Mouse (Mus musculus): ENCODE results near the gene Msi1. TPM values are rescaled to one million over a fixed set of nuclear protein-coding genes. Genes with fewer than 3 reads are reported as not detected.
"Not testable (repeated sequence)": the region's sequence is repeated elsewhere in the genome, so short reads cannot be mapped to it uniquely, and the experiment has no call there.

The Msi1 gene
- polyA plus RNA-seq, 1 experiment from 2014 or later, result 8.0 TPM

DNA sequence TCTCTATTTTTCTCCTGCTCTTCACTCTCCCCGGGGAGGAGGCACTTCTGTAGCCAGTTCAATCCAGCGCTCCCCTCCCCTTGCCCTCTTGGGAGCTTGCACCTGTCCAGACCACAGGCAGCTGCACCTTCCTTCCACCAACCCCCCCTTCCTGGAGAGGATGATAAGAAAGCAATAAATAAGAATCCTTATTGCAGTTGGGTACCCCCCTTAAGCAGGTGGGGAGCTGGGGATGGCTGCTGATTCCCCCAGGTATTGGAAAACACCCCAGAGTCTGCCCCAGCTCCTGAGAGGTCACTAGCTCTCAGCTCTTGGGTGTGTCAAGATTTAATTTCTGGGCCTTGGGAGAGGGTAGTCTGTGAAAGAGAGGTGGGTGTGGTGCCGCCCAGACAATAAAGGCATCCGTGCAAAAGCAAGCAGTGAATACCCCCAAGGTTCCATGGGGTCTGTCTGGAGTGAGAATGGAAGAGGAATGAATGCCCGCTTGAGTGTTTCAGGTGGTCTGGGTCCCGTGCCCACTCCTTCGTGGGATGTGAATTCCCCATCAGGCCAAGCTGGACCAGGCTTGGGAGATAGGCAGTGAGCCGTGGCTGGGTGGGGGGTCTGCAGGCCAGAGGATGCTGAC, 6.5 kb downstream of the Msi1 start:
- H3K9ac ChIP-seq, result no peak overlapping the region
- no peaks in the 10 kb centered on the region for H3K27me3 ChIP-seq (replicated peaks)
- H3K36me3 ChIP-seq, result no peaks in the 10 kb centered on the region
- H3K4me2 ChIP-seq, result peak overlapping the region; percentile 75
- H3K27ac ChIP-seq, result peak overlapping the region; percentile 82
- peaks cover 42% of the 10 kb centered on the region for H3K4me1 ChIP-seq
- no peak for ATAC-seq (ENCODE audit: insufficient read depth, low FRiP score, low read depth)
- H3K9me3 ChIP-seq, result no peaks in the 10 kb centered on the region
- WGBS, result 30% methylated on average over 8 of the region's 8 CpGs
- H3K4me3 ChIP-seq (replicated peaks), result peak overlapping the region; percentile 42

DNA sequence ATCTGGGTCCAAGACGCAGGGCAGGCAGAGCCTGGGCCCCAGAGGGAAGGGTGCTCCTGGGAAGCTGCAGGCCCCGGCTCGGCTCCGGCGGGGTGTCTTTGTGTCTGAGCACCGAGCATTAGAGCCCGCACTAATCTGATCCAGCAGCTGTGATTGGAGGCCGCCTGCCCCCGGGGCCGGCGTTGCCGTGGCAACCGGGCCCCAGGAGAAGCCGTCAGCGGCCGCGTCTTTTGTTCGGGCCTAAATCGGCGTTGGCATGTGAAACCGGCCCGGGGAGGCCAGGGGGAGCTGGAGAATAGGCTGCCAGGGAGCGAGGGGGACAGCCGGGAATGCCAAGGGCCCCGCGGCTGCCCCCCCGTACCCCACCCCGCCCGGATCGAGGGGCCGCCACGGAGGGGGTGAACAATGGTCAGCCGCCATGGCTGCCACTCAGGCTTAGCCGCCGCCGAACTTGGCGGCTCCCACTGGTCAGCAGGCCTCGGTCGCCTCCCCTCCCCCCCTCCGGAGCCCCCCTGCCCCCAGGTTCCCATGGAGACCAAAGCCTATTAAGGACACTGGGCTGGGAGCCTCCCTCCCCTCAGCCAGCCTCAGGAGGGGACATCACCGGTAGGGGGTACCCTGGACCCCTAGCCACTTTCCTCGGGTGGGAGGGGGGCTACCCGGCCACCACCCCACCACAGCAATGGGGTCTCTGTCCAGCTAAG, 7.2 kb downstream of the Msi1 start:
- WGBS, result 2% methylated on average over 43 of the region's 43 CpGs
- Histone ChIP-seq H3K27me3 (replicated peaks) (no peaks in the 10 kb centered on the region), H3K9ac (no peak overlapping the region), H3K4me1 (peaks cover 35% of the 10 kb centered on the region), H3K4me3 (replicated peaks) (peak overlapping the region; percentile 42), H3K4me2 (peak overlapping the region; percentile 75), H3K27ac (peak overlapping the region; percentile 82), H3K36me3 (no peaks in the 10 kb centered on the region), H3K9me3 (no peaks in the 10 kb centered on the region)
- ATAC-seq (ENCODE audit: insufficient read depth, low FRiP score, low read depth), result peak; percentile 74

DNA sequence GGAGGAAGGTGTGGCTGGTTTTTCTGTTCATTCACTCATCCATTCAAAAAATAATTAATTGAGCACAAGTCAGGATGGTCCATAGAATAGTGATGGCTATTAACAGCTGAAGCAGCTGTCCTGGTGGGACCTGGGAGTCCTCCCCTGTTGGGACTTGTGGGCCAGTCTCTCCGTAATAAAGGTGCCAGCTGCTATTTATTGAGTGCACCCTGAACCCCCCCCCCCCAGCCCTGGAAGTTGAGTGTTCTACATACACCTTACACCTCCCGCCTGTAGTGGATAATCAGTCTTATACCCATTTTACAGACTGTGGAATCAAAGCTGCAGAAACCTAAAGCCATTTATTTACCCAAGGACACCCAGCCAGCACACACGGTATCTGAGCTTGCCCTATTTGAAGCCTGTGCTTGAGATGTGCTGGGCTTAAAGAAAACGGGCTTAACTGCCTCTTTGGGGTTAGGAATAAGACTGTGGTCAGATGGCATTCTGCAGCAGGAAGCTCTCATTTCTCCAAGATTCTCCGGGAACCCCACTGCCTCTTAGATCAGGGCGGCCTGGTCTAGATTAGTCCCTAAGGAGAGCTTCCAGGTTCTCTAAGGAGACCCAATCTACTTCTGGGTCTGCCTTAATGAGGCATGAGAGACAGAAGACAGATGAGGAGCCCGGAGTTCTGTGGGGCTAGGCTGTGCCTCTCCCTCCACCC, 8.0 kb downstream of the Msi1 start:
- no peak for ATAC-seq (ENCODE audit: insufficient read depth, low FRiP score, low read depth)
- H3K27ac ChIP-seq, result peak overlapping the region; percentile 82; the same call in 1 of the 2 replicates
- H3K4me1 ChIP-seq, result peaks cover 32% of the 10 kb centered on the region
- peak overlapping the region; percentile 75; the same call in 1 of the 2 replicates for H3K4me2 ChIP-seq
- no peak overlapping the region for H3K4me3 ChIP-seq (replicated peaks)
- H3K27me3 ChIP-seq (replicated peaks), result no peaks in the 10 kb centered on the region
- WGBS, result 58% methylated on average over 7 of the region's 7 CpGs
- no peak overlapping the region for H3K9ac ChIP-seq
- peaks cover 4% of the 10 kb centered on the region; the same call in 1 of the 2 replicates for H3K36me3 ChIP-seq
- no peaks in the 10 kb centered on the region for H3K9me3 ChIP-seq

DNA sequence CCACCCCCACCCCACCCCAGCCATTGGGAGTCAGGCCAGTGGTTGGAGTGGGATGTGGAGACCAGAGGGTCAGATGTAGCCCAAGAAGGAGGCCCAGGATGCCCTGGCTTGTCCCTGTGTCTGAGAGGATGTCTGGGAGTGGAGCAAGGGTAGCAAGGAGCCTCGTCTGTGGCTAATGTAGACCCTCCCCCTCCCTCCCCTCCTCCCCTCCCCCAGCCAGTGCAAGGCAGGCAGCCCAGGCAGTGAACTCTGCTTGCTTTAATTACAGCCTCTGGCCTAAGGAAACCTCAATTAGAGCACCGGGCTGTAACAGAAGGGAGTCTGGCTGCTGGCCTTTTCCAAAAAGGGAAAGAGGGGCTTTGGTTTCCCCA, 8.5 kb downstream of the Msi1 start:
- Histone ChIP-seq H3K9me3 (no peaks in the 10 kb centered on the region), H3K9ac (no peak overlapping the region), H3K27me3 (replicated peaks) (no peaks in the 10 kb centered on the region), H3K36me3 (peaks cover 7% of the 10 kb centered on the region), H3K4me2 (no peak overlapping the region), H3K4me3 (replicated peaks) (no peak overlapping the region), H3K27ac (no peak overlapping the region), H3K4me1 (peaks cover 29% of the 10 kb centered on the region)
- no peak for ATAC-seq (ENCODE audit: insufficient read depth, low FRiP score, low read depth)
- 55% methylated on average over 2 of the region's 2 CpGs for WGBS

DNA sequence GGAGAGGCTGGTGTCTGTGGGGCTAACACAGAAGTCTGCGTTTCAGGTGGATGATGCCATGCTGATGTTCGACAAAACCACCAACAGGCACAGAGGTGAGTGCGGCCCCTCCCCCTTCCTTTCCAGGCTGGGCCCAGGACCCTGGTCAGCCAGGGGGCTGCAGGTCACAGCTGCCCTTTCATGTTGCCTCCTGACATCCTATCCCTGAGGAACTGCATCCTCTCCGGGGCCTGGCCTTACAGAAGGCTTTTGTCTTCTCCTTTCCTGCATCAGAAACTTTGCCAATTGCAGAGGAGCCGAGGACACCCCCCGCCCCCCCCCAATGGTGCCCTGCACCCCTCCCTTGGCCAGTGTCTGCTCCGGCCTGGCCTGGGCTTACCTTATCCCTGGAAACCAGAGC, 9.3 kb downstream of the Msi1 start:
- ATAC-seq (ENCODE audit: insufficient read depth, low FRiP score, low read depth), result no peak
- Histone ChIP-seq H3K4me2 (no peak overlapping the region), H3K36me3 (peaks cover 7% of the 10 kb centered on the region), H3K27ac (no peak overlapping the region), H3K4me1 (peaks cover 27% of the 10 kb centered on the region), H3K9me3 (no peaks in the 10 kb centered on the region), H3K9ac (no peak overlapping the region), H3K4me3 (replicated peaks) (no peak overlapping the region), H3K27me3 (replicated peaks) (no peaks in the 10 kb centered on the region)
- WGBS, result 51% methylated on average over 7 of the region's 7 CpGs

DNA sequence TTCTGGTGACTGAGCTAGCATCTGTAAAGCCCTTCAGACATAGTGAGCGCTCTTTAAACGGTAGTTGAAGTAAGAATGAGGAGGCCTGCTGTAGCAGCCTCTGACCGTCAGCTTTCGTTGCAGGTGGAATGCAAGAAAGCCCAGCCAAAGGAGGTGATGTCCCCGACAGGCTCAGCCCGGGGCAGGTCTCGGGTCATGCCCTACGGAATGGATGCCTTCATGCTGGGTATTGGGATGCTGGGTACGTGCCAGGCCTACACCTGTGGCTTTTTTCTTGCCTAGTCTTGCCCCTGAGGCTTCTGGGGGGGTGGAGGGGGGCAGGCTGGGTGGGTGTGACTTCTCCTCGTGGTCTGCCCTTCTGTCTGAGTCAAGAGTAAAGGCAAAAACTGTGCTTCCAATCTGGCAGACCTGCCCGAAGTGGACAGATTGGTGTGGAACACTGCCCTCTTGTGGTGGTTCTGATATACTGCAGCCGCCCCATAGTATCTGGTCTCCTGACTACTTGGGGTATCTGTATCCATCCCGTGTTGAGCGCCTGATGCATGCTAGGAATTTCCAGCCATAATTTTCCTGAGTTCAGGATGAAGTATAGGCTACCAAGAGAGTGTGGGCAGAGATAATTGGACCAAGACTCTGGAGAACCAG, 11.9 kb downstream of the Msi1 start:
- Histone ChIP-seq H3K36me3 (peaks cover 14% of the 10 kb centered on the region), H3K27ac (0 out of 2 replicates have a peak overlapping the region, but pooled peaks have one; percentile 13), H3K27me3 (replicated peaks) (no peaks in the 10 kb centered on the region), H3K9me3 (no peaks in the 10 kb centered on the region), H3K4me1 (peaks cover 8% of the 10 kb centered on the region), H3K4me2 (no peak overlapping the region), H3K9ac (no peak overlapping the region), H3K4me3 (replicated peaks) (no peak overlapping the region)
- 41% methylated on average over 14 of the region's 14 CpGs for WGBS
- no peak for ATAC-seq (ENCODE audit: insufficient read depth, low FRiP score, low read depth)

DNA sequence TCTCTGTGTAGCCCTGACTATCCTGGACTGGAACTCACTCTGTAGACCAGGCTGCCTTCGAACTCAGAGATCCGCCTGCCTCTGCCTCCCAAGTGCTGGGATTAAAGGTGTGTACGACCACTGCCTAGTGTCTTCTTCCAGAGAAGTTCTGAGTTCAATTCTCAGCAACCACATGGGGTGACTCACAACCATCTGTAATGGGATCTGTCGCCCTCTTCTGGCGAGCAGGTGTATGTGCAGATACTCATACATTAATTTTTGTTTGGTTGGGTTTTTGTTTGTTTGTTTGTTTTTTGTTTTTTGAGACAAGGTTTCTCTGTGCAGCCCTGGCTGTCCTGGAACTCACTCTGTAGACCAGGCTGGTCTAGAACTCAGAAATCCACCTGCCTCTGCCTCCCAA, 13.3 kb downstream of the Msi1 start:
- H3K4me2 ChIP-seq; H3K9ac ChIP-seq; H3K27me3 ChIP-seq (replicated peaks); H3K9me3 ChIP-seq; ATAC-seq (ENCODE audit: insufficient read depth, low FRiP score, low read depth); H3K4me3 ChIP-seq (replicated peaks); H3K27ac ChIP-seq; H3K4me1 ChIP-seq: not testable (repeated sequence)
- 76% methylated on average over 5 of the region's 5 CpGs for WGBS
- H3K36me3 ChIP-seq, result peaks cover 14% of the 10 kb centered on the region

DNA sequence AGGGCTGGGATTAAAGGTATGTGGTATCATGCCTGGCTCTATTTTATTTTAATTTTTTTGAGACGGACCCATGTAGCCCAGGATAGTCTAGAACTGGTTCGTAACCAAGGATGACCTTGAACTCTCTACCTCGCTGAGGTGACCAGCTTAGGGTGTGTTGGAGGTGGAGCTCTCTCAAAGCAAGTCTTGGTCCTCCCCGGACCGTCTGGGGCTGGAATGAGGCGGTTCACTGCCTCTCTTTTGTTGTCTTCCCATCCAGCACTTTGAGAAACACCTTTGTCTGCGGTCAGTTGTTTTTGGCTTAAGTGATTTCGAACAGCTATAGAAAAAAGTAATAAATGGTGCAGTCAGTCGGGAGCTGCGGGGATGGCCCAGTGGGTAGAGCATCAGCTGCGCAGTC, 14.7 kb downstream of the Msi1 start:
- Histone ChIP-seq H3K27me3 (replicated peaks) (no peaks in the 10 kb centered on the region), H3K9me3 (no peaks in the 10 kb centered on the region), H3K9ac (no peak overlapping the region), H3K27ac (no peak overlapping the region), H3K4me3 (replicated peaks) (no peak overlapping the region), H3K4me1 (no peaks in the 10 kb centered on the region), H3K36me3 (peaks cover 14% of the 10 kb centered on the region), H3K4me2 (no peak overlapping the region)
- no peak for ATAC-seq (ENCODE audit: insufficient read depth, low FRiP score, low read depth)
- WGBS, result 91% methylated on average over 11 of the region's 11 CpGs

DNA sequence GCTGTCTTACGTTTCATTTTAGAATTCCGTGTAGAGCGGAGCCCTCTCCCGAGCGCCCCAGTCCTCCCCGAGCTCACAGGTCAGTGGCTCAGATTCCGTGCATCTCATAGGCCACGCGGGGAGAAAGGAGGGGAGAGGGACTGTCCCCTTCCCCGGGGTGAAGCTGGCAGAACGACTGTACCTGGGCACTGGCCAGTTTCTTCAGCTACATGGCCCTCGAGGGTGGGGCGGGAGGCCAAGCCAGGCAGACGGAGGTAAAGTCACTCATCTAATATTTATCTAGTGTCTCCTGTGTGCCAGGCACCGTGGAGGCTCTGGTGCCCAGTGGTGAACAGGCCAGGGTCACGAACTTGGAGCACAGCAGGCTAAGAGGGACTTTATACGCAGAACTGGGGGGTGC, 17.7 kb downstream of the Msi1 start:
- Histone ChIP-seq H3K9ac (no peak overlapping the region), H3K4me3 (replicated peaks) (no peak overlapping the region), H3K27me3 (replicated peaks) (no peaks in the 10 kb centered on the region), H3K36me3 (peaks cover 20% of the 10 kb centered on the region), H3K27ac (no peak overlapping the region), H3K4me1 (no peaks in the 10 kb centered on the region), H3K9me3 (no peaks in the 10 kb centered on the region), H3K4me2 (no peak overlapping the region)
- 79% methylated on average over 17 of the region's 17 CpGs for WGBS
- ATAC-seq (ENCODE audit: insufficient read depth, low FRiP score, low read depth), result no peak

DNA sequence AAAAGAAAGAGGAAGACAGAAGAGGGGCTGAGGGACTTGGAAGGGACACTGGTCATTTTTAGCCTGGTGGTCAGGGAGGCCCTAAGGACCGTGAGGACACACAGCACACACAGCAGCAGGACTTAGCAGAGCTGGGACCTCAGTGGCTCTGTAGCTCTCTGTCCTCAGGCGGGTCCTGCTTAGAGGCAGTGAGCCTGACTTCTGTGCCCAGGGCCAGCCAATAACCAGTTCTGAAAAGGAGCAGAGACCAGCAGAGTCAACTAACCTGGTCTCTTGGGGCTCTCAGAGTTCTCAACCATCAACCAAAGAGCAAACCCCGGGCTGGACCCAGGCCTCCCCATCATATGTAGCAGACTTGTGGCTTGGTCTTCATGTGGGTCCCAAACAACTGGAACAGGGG, 19.8 kb downstream of the Msi1 start:
- H3K27me3 ChIP-seq (replicated peaks), result no peaks in the 10 kb centered on the region
- no peak for ATAC-seq (ENCODE audit: insufficient read depth, low FRiP score, low read depth)
- H3K36me3 ChIP-seq, result peaks cover 16% of the 10 kb centered on the region; the same call in 1 of the 2 replicates
- H3K4me3 ChIP-seq (replicated peaks), result no peak overlapping the region
- no peak overlapping the region for H3K27ac ChIP-seq
- H3K9me3 ChIP-seq, result no peaks in the 10 kb centered on the region
- H3K4me1 ChIP-seq, result no peaks in the 10 kb centered on the region
- H3K9ac ChIP-seq, result no peak overlapping the region
- 86% methylated on average over 3 of the region's 3 CpGs for WGBS
- H3K4me2 ChIP-seq, result no peak overlapping the region

DNA sequence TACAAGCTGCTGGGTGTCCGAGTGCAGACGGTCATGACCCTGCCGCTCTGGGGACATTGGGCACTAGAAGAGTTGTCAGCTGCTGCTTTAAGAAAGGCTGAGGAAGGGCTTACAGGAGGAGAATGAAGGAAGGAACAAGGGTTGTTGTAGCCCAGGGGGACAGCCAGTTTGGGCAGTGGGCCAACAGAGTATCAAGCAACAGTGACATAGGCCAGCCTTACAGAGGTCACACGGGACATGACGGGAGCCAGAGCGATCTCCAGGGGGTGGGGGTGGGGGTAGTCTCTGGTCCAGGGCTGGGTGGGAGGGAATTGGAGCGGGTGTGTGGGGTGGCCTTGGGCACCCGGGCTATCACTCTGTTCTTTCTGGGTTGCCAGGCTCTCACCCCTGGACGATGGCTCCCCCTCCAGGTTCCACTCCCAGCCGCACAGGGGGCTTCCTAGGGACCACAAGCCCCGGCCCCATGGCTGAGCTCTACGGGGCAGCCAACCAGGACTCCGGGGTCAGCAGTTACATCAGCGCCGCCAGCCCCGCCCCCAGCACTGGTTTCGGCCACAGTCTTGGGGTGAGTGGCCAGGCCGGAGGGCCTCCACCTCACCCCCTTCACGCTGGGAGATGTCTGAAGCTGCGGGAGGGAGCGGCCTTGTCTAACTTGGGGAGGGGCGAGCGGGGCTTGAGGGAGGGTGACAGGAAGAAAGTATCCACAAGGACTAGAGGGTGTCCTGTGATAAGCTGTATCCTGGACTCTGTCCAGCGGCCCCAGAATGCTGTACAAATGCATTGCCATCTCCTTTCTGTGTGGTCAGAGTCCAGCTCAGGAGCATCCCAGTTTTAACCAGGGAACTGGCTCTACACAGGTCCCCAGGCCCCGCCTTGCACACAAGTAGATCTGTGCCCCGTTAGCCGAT, 21.3 kb downstream of the Msi1 start:
- Histone ChIP-seq H3K4me3 (replicated peaks) (no peak overlapping the region), H3K27ac (no peak overlapping the region), H3K9me3 (no peaks in the 10 kb centered on the region), H3K4me1 (no peaks in the 10 kb centered on the region), H3K4me2 (no peak overlapping the region), H3K27me3 (replicated peaks) (no peaks in the 10 kb centered on the region), H3K9ac (no peak overlapping the region), H3K36me3 (0 out of 2 replicates have a peak, but pooled peaks cover 10% of the 10 kb centered on the region)
- no peak for ATAC-seq (ENCODE audit: insufficient read depth, low FRiP score, low read depth)
- 87% methylated on average over 27 of the region's 27 CpGs for WGBS

All from stomach, embryonic 15.5 days (tissue).